Mouse (Mus musculus) midbrain, embryonic 15.5 days (tissue): ENCODE results near the gene Dcaf11. TPM values are rescaled to one million over a fixed set of nuclear protein-coding genes. Genes with fewer than 3 reads are reported as not detected.

Source experiments
- ATAC-seq: fragments of 200-750 bp; cut with Nextera tagmentation; replicated peaks from 2 replicates; pipeline ENCODE4 v1.8.0; 2017; ENCODE audit warnings: moderate TSS enrichment
- H3K27ac ChIP-seq: fragments of 300-500 bp; sonication (generic); 2 replicates; pipeline ENCODE4 v1.5.1; 2015; ENCODE audit warnings: mild to moderate bottlenecking, inconsistent platforms
- H3K27me3 ChIP-seq: fragments of 300-500 bp; sonication (generic); replicated peaks from 2 replicates; pipeline ENCODE4 v1.6.1; 2015; ENCODE audit warnings: inconsistent platforms
- H3K36me3 ChIP-seq: fragments of 300-500 bp; sonication (generic); replicated peaks from 2 replicates; pipeline ENCODE4 v1.6.1; 2015; ENCODE audit warnings: inconsistent platforms
- H3K4me1 ChIP-seq: fragments of 300-500 bp; sonication (generic); 2 replicates; pipeline ENCODE4 v1.6.1; 2015; ENCODE audit warnings: inconsistent platforms
- H3K4me2 ChIP-seq: fragments of 300-500 bp; sonication (generic); 2 replicates; pipeline ENCODE4 v1.6.1; 2015; ENCODE audit warnings: inconsistent platforms, mild to moderate bottlenecking, moderate library complexity
- H3K4me3 ChIP-seq: fragments of 300-500 bp; sonication (generic); 2 replicates; pipeline ENCODE4 v1.5.1; 2015; ENCODE audit warnings: mild to moderate bottlenecking, inconsistent platforms
- H3K9ac ChIP-seq: fragments of 300-500 bp; sonication (generic); 2 replicates; pipeline ENCODE4 v1.6.1; 2015; ENCODE audit warnings: mild to moderate bottlenecking, inconsistent platforms
- H3K9me3 ChIP-seq: fragments of 300-500 bp; sonication (generic); 2 replicates; pipeline ENCODE4 v1.6.1; 2016; ENCODE audit warnings: inconsistent platforms
- WGBS: fragments of 180-500 bp; shearing (Covaris S2); methylation state at CpG from one replicate; pipeline ENCODE4 v1.1.7; 2015; ENCODE audit warnings: mixed read lengths; 5-methylcytosine and 5-hydroxymethylcytosine counted together
- polyA plus RNA-seq: library from polyadenylated mRNA; unstranded; fragments of >200 nt; fragmentation: Nextera tagmentation; extraction: Ambion mirVana; gene quantifications from 2 replicates; pipeline ENCODE4 v1.2.1, GENCODE M21; 2015

Gene Dcaf11
- polyA plus RNA-seq, 1 experiment from 2014 or later, result 135 TPM

DNA sequence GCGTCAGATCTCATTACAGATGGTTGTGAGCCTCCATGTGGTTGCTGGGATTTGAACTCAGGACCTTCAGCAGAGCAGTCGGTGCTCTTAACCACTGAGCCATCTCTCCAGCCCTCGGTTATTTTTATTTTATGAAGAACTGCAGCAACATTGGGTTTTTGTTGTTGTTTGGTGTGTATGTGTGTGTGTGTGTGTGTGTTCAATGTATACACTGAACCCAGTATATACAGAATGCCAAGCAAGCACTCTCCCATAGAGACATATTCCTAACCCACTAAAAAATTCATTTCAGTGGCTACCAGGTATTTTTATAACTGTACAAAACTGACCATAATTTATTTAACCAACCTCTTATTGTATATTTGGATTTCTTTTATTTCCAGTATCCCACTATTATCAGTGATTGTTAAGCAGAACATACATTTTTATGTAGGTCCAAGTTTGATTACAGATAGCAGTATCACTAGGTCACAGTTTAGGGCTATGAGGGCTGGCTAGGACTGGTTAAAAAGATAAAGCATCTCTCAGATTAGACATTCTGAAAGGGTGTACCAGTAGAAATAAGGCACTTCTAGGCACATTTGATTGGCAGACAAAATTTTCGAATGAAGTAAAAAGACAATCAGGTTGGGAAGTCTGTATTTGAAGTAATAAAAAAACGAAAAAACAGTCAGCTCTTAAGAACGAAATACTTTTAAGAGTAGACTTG lies 912 bp upstream of the Dcaf11 start:
- ATAC-seq, result no peak
- peak overlapping the region; percentile 99; the same call in 1 of the 2 replicates for H3K27ac ChIP-seq
- 60% methylated on average over 6 of the region's 6 CpGs for WGBS

DNA sequence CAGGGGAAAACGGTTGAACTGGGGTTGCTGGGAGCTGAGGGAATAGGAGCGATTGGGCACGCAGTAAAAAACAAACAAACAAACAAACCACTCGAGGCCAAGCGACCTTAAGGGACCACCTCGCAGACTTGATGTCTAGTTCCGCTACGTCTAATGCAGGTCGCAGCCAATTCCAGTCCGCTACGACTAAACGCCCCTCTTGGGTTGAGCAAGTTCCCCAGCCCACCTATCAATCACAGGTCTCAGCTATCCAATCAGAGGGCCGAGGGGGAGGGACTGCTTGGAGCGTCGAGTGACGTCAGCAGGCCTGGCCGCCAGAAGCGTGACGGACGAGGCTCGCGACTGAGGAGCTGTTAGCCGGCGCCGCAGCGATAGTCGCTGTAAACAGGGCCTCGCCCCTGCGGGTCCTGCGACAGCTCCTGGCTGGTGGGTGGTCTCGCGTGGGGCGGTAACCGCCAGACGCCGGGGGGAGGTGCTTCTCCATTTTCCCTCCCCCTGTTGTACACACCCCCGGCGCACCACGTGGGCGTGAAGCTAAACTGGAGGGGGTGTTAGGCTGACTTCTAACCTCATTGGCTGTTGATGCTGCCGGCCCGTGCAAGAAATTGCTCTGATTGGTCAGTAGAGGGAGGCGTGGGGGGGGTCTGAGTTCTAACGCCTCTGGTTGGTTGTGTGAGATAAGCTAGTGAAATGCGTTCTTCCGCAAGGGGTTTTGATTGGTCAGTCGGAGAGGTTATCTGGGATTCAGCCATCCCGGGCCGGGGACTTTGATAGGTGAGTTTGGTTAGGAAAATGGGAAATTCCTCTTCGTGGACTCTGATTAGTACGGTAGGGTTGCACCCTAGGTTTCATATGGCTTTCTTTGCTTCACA lies 632 bp downstream of the Dcaf11 start, which contains the start of gene A730061H03Rik:
Gene A730061H03Rik, minus strand, starts transcription at position 205 of the 872 bp plus-strand sequence.
- Histone ChIP-seq H3K36me3 (peaks cover 7% of the 10 kb centered on the region), H3K9me3 (no peaks in the 10 kb centered on the region), H3K27ac (peak within 1 kb of the TSS; percentile 99), H3K4me2 (peak within 1 kb of the TSS; percentile 73), H3K4me1 (peaks cover 29% of the 10 kb centered on the region), H3K9ac (peak within 1 kb of the TSS; percentile 87), H3K4me3 (peak within 1 kb of the TSS; percentile 57), H3K27me3 (no peaks in the 10 kb centered on the region)
- under 1% methylated on average over 51 of the region's 51 CpGs for WGBS
- peak; percentile 98 for ATAC-seq

More for the DNA sequence above, 912 bp upstream of the Dcaf11 start:
- Histone ChIP-seq H3K4me1 (peaks cover 29% of the 10 kb centered on the region), H3K36me3 (no peaks in the 10 kb centered on the region), H3K9me3 (no peaks in the 10 kb centered on the region), H3K4me3 (peak overlapping the region; percentile 57), H3K27me3 (no peaks in the 10 kb centered on the region), H3K9ac (0 out of 2 replicates have a peak overlapping the region, but pooled peaks have one; percentile 87), H3K4me2 (peak overlapping the region; percentile 73)

DNA sequence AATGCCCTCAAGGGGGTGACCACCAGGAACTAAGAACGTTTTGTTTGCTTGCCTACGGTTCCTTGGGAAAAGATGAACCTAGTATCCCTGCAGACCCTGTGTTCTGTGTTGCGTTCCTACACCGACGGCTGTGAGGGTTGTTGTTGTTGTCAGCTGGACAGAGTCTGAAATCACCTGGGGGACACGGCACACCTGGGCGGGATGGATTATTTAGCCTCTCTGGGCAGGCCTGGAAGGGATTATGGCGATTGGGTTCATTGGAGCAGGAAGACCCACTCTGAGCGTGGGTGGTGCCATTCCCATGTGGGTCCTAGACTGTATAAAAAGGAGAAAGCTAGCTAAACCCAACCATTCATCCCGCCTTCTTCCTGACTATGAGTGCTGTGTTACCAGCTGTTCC lies 2.1 kb downstream of the Dcaf11 start:
- no peaks in the 10 kb centered on the region for H3K27me3 ChIP-seq
- peak overlapping the region; percentile 57; the same call in 1 of the 2 replicates for H3K4me3 ChIP-seq
- H3K4me2 ChIP-seq, result peak overlapping the region; percentile 73; the same call in 1 of the 2 replicates
- H3K36me3 ChIP-seq, result peaks cover 22% of the 10 kb centered on the region
- no peak overlapping the region for H3K27ac ChIP-seq
- no peaks in the 10 kb centered on the region for H3K9me3 ChIP-seq
- H3K9ac ChIP-seq, result no peak overlapping the region
- H3K4me1 ChIP-seq, result peaks cover 28% of the 10 kb centered on the region
- ATAC-seq, result no peak
- 87% methylated on average over 10 of the region's 10 CpGs for WGBS

DNA sequence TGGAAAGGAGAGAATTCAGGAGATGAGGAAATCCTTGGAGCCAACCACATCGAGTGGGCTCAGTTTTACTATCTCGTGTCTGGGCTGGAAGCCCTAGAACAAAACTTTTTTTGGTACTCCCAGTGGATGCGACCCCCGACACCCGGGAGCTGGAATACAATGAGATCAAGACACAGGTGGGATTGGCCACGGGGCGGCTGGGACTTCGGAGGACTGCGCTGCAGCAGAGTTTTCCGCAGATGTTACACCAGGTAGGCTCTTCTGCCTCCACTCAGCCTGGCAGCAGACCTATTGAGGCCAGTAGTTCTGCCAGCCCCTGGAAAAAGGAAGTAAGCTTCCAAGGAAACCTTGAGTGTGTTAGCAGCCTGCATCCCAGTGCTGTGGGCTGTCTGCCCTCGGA lies 3.4 kb downstream of the Dcaf11 start:
- no peak for ATAC-seq
- Histone ChIP-seq H3K4me2 (no peak overlapping the region), H3K27ac (no peak overlapping the region), H3K9me3 (no peaks in the 10 kb centered on the region), H3K27me3 (no peaks in the 10 kb centered on the region), H3K4me1 (peaks cover 26% of the 10 kb centered on the region), H3K9ac (no peak overlapping the region), H3K36me3 (peaks cover 34% of the 10 kb centered on the region), H3K4me3 (no peak overlapping the region)
- 90% methylated on average over 11 of the region's 11 CpGs for WGBS

DNA sequence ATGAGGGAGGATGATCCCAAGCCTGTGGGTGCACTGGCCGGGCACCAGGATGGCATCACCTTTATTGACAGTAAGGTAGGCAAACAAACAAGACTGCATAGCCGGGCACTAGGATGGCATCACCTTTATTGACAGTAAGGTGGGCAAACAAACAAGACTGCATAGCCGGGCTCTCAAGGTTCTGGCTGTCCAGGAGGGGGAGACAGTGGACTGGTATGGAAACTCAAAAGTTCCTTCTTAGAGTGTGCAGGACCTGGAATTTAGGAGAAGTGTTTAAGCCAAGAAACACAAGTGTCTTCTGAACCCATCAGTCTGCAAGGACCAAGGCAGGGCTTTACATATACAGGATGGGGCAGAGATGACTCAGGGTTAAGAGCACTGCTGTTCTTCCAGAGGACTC lies 5.9 kb downstream of the Dcaf11 start:
- Histone ChIP-seq H3K9me3 (no peaks in the 10 kb centered on the region), H3K27ac (no peak overlapping the region), H3K4me1 (peaks cover 20% of the 10 kb centered on the region), H3K4me3 (no peak overlapping the region), H3K27me3 (no peaks in the 10 kb centered on the region), H3K4me2 (no peak overlapping the region), H3K36me3 (peaks cover 53% of the 10 kb centered on the region), H3K9ac (no peak overlapping the region)
- 84% methylated on average over 3 of the region's 3 CpGs for WGBS
- no peak for ATAC-seq

DNA sequence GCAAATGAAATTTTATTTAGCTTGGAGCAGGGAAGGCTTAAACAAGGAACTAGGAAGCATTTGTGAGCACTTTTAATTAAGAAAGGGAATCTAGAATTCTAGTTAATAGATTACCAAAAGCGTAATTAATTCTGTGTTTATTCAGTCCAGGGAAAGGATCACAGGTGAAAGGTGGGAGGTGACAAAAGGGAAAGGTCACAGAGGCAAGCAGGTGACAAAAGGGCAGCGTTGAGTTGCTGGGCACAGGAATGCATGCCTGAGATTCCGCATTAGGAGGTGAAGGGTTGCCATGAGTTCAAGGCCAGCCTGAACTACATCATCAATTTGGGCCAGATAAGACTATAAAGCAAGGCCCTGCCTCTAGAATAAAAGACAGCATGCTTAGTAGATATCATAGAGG lies 7.7 kb downstream of the Dcaf11 start:
- ATAC-seq, result no peak
- Histone ChIP-seq H3K27me3 (no peaks in the 10 kb centered on the region), H3K4me2 (no peak overlapping the region), H3K27ac (no peak overlapping the region), H3K4me1 (peaks cover 4% of the 10 kb centered on the region; the same call in 1 of the 2 replicates), H3K9me3 (no peaks in the 10 kb centered on the region), H3K4me3 (no peak overlapping the region), H3K9ac (no peak overlapping the region), H3K36me3 (peaks cover 53% of the 10 kb centered on the region)
- WGBS, result 91% methylated on average over 3 of the region's 3 CpGs

DNA sequence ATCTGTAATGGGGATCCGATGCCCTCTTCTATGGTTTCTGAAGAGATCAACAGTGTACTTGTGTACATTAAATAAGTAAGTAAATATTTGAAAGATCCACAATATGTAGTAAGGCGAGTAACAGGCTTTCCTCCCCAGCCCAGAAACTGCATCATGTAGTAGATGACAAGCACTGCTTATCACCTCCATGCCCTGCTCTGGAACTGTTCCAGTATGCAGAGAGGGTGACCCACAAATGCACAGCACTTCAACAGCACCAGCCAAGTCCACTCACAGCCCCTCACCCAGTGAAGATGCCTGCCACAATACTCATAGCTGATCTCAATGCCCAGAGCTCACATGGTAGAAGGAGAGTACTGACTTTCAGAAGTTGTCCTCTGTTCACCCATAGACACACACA lies 10.8 kb downstream of the Dcaf11 start:
- ATAC-seq, result no peak

DNA sequence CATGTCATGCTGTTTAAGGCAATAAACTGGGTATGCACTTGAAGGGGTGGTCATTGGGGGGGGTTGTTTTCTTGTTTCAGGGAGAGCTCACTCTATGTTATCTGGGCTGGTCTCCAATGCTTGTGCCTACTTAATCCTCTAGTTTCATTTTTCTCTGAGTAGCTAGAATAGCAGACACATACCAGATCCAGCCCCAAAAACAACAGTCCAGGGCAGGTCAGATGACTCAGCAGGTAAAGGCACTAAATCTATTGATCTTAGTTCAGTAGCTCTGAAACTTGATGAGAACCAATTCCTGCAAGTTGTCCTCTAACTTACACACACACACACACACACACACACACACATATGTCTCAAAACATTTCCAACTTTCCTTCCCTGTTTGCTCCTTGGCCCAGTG lies 12.0 kb downstream of the Dcaf11 start:
- Histone ChIP-seq H3K36me3 (peaks cover 33% of the 10 kb centered on the region), H3K27me3 (no peaks in the 10 kb centered on the region), H3K4me2 (no peak overlapping the region), H3K27ac (no peak overlapping the region), H3K9me3 (no peaks in the 10 kb centered on the region), H3K4me3 (no peak overlapping the region), H3K4me1 (no peaks in the 10 kb centered on the region), H3K9ac (no peak overlapping the region)
- ATAC-seq, result no peak

More for the DNA sequence above, 10.8 kb downstream of the Dcaf11 start:
- Histone ChIP-seq H3K4me3 (no peak overlapping the region), H3K4me2 (no peak overlapping the region), H3K9me3 (no peaks in the 10 kb centered on the region), H3K27ac (no peak overlapping the region), H3K27me3 (no peaks in the 10 kb centered on the region), H3K9ac (no peak overlapping the region), H3K36me3 (peaks cover 44% of the 10 kb centered on the region), H3K4me1 (no peaks in the 10 kb centered on the region)
- 92% methylated on average over 2 of the region's 2 CpGs for WGBS

DNA sequence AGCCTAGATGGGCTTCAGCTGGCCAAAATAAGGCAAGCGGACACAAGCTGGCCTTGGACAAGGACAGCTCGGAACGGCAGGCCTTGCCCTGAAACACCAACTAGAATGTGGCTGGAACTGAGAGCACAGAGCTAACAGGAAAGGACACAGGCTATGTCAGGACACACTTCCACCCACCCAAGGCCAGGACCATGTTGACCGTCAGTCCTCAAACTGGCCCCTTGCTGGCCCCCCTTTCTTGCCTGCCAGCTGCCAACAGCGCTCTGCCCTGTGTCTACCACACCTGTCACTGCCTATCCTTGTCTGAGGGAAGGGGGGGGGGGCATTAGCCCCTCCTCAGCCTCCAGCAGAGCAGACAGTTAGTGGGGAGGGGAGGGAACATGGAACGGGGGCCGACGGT lies 15.5 kb downstream of the Dcaf11 start, which contains the start of gene Fitm1:
Gene Fitm1, plus strand, starts transcription at position 316 of the 400 bp plus-strand sequence.
- Histone ChIP-seq H3K9me3 (no peaks in the 10 kb centered on the region), H3K4me1 (peaks cover 20% of the 10 kb centered on the region), H3K4me2 (no peak within 1 kb of the TSS), H3K27ac (no peak within 1 kb of the TSS), H3K4me3 (no peak within 1 kb of the TSS), H3K27me3 (no peaks in the 10 kb centered on the region), H3K9ac (no peak within 1 kb of the TSS), H3K36me3 (no peaks in the 10 kb centered on the region)
- WGBS, result 82% methylated on average over 8 of the region's 8 CpGs
- no peak for ATAC-seq

DNA sequence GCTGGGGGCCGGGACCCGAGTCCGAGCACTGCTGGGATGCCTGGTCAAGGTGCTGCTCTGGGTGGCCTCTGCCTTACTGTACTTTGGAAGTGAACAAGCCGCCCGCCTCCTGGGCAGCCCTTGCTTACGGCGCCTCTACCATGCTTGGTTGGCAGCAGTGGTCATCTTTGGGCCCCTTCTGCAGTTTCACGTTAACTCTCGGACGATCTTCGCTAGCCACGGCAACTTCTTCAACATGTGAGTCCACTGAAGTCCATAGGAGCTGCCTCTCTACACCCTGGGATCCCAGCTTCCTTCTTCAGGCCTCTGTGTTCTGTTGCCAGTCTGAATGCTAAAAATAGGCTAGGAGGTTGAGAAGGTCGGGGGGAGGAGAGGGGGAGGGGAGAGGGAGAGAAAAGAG lies 15.9 kb downstream of the Dcaf11 start:
- Histone ChIP-seq H3K4me1 (peaks cover 20% of the 10 kb centered on the region), H3K9me3 (no peaks in the 10 kb centered on the region), H3K27ac (no peak overlapping the region), H3K36me3 (0 out of 2 replicates have a peak, but pooled peaks cover 2% of the 10 kb centered on the region), H3K4me2 (no peak overlapping the region), H3K9ac (no peak overlapping the region), H3K4me3 (no peak overlapping the region), H3K27me3 (no peaks in the 10 kb centered on the region)
- 73% methylated on average over 13 of the region's 13 CpGs for WGBS
- ATAC-seq, result no peak

DNA sequence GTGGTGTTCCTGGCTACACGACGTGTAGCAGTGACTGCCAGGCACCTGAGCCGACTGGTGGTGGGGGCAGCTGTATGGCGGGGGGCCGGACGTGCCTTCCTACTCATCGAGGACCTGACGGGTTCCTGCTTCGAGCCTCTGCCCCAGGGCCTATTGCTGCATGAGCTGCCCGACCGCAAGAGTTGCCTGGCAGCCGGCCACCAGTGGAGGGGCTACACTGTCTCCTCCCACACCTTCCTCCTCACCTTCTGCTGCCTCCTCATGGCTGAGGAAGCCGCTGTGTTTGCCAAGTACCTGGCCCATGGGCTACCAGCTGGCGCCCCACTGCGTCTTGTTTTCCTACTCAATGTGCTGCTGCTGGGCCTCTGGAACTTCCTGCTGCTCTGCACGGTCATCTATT lies 16.6 kb downstream of the Dcaf11 start:
- Histone ChIP-seq H3K4me2 (no peak overlapping the region), H3K9me3 (no peaks in the 10 kb centered on the region), H3K4me1 (peaks cover 20% of the 10 kb centered on the region), H3K27me3 (no peaks in the 10 kb centered on the region), H3K36me3 (peaks cover 9% of the 10 kb centered on the region; the same call in 1 of the 2 replicates), H3K4me3 (no peak overlapping the region), H3K9ac (no peak overlapping the region), H3K27ac (no peak overlapping the region)
- 86% methylated on average over 16 of the region's 16 CpGs for WGBS
- no peak for ATAC-seq
